Mouse (Mus musculus) thymus, adult 18-20 months (tissue): Measurements from ENCODE around the gene Bex4.
"Not testable (repeated sequence)": the region's sequence is repeated elsewhere in the genome, so short reads cannot be mapped to it uniquely, and the experiment has no call there.

Source experiments
- DNase-seq, 2 experiments: peaks; one replicate each; pipeline ENCODE4 v3.0.0; 2022; ENCODE audit warnings: mixed read lengths in 2 of 2

The Bex4 gene

DNA sequence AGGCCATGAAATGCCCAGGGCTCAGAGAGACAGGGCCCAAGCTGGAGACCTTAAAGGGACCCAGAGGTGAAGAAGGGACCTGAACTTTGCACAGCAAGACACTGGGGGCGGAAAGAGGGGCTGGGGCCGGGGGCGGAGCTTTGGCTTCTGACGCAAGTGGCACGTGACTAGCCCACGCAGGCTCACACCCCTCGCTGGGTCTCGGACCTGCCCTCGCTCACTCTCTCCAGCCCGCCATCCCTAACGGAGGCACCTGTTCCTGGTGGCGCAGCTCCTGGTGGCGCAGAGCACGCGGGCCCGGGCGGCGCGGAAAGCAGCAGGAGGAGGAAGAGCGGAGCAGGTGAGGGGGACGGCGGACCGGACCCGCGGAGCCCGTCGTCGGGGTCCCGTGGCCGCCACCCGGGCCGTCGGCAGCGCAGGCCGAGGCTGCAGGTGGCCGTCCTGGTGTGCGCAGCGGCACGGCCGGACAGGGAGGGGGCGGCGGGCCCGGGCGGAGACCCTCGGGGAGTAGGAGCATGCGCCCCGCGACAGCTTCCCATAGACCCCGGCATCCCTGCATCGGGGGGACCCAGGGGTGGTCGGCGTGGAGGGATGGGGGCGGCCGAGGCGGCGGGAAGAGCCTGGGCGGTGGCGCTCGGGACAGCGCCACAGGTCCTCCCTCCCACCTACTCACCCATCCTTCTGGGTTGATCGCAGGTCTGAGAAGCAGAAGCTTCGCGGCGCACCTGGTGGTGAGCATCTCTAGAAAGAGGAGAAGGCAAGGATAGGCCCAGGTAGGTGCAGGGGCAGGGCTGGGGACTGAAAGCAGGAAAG is at the start of gene Bex4:
Gene Bex4 (plus strand): TSS at position 170 of the 813 bp plus-strand sequence.
- not testable (repeated sequence) for DNase-seq

DNA sequence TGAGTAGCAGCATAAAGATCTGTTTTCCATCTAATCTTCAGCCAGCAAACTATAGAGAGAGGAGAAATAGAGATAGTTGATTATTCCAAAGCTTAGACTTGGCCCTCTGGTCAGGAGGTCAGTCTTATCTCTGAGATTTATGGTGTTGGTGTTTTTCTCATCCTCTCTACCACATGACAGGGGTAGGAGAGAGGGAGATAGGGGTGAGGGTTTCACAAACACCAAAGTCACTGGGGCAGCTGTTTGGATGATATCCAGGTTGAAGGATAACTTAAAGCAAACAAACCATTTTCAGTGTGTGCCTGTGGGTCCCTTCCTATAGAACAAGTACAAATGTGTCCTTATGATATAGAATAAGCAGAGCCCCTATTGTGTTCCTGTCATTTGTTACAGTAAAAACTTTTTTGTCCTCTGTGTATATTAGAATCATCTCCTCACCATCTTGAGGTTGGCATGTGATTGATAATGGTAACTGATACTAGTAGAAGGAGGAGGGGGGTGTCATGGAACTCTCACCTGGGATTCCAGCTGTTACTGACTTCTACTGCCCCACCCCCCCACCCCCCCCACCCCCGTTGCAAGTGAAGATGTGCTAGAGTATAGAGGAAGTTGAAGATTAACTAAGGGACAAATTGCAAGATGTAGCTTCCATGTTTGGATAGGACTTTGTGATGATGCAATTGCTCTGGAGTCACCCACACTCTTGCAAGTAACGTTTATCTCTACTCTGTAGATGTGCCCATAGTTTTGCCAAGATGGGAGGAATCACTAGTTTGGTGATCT is 46.1 kb upstream of the Bex4 start:
- DNase-seq = no peak

GRCm38 (mm10) chrX:136094421-136094820 is 44.4 kb upstream of the Bex4 start:
- DNase-seq = no peak

GRCm38 (mm10) chrX:136104046-136104723 is 34.6 kb upstream of the Bex4 start:
- DNase-seq = no peak

- DNase-seq = no peak
These were observed 34.1 kb upstream of the Bex4 start for GRCm38 (mm10) chrX:136104724-136105088.

- no peak for DNase-seq
These were observed 30.9 kb upstream of the Bex4 start for GRCm38 (mm10) chrX:136107942-136108341.

DNA sequence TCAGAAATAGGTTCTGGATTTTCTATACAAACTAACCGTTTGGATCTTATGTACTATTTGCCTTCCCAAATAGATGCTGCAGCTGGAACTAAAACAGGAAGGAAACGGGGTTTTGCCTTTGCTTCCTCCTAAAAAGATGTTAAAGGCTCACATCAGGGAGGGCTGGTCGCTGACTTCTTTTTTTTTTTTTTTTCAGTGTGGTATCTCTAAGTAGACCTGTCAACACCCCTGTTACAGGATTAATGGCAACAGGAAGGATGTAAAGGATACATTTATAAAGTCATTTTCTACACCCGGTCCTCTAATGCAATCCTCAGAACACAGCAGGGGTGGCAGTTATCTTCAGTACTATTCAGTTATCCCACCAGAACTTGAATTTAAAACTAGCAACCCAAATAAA is 23.8 kb upstream of the Bex4 start:
- DNase-seq = no peak

- DNase-seq = no peak
These were observed 23.3 kb upstream of the Bex4 start for GRCm38 (mm10) chrX:136115419-136115961.

DNA sequence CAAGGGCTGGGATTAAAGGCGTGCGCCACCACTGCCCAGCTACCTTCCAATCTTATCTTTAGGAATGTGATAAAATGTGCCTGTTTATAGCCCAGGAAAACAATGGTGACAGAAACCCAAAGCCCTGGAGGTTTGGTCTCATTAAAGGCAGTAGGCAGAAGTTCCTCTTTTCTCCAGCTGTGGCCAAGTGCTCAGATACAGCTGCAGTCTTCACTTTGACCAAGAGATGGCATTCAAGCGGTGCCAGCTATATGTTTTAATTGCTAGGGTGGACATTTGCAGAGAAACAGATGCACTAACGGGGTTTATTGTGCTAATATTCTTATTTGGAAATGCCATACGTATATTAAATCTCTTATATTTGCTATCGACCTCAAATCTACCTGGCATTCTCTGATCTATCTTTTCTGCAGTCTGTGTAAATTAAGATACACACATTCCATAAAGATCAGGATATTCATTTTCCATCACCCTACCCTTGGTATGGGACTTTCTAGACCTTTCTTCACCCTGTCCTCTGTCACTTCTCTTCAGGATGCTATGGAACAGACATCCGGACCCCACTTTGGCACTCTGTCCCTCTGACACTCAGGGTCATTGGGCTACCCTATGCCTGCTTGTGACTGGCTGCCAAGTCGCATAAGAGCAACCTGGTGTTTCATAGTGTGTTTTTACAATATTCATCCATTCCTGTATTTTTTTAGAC is 11.6 kb upstream of the Bex4 start:
- no peak for DNase-seq

DNA sequence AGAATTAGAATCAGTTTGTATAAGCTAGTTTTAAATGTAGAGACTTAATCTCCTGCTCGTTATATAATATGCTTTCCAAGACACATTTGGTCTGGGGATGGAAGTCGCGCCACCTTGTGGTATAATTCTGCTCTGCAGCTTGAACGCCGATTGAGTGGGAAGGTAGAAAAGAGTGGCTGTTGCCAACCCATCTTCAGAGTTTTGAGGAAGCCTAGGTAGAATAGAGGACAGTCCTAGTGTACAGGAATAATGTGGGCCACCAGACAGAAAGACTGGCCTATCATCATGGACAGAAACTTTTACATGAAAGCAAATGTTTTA is 11.1 kb upstream of the Bex4 start:
- no peak for DNase-seq

DNA sequence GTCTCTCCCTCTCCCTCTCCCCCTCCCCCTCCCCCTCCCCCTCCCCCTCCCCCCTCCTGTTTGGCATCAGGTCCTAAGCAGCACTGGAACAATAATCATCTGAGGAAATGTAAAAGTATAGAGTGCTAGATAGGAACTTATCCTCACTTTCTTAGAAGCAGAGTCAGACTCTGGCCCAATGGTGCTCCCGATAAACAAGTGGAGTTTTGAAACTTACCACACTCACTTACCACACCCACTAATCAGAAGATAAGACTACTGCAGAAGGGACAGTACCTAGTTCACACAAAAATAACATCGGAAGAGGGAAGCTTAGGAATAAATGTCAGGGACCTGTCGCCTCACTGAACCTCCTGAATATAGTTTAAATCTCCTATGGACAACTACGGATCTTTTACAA is 3.2 kb upstream of the Bex4 start:
- DNase-seq = no peak

DNA sequence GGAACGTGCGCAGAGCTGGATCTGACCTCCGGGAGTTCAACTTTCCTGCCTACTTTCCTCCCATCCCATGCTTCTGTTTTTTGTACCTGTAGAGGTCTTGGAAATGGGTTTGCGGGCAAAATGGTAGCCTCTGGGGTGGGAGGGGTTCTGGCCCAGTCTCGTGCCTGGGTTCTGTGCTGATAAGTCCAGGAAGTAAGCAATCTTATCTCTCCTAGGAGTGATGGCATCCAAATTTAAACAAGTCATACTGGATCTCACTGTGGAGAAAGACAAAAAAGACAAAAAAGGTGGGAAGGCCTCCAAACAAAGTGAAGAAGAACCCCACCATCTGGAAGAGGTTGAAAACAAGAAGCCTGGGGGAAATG is 826 bp downstream of the Bex4 start:
- DNase-seq = not testable (repeated sequence)

DNA sequence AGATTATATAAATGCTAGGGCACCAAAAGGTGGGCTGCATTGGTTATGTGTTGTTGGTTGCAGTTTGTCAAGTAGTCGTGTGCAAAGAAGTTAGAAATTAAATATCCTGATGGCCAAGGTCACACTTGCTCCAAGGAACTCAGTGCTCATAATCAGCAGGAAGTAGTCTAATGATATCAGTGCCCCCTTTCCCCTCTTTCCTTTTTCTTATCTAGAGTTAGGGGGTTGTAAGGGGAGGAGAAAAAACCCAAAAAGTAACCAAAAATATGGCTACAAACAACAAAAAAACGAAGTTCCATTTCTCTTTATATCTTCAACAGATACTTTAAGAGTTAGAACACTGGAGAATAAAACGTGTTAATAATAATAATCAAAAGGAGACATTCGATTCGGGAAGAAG is 2.6 kb downstream of the Bex4 start:
- DNase-seq = no peak

- no peak for DNase-seq
These were observed 4.9 kb downstream of the Bex4 start for GRCm38 (mm10) chrX:136143711-136144110.

GRCm38 (mm10) chrX:136144195-136144594 is 5.4 kb downstream of the Bex4 start:
- DNase-seq = no peak

GRCm38 (mm10) chrX:136170625-136171024 is 31.8 kb downstream of the Bex4 start:
- DNase-seq = no peak

DNA sequence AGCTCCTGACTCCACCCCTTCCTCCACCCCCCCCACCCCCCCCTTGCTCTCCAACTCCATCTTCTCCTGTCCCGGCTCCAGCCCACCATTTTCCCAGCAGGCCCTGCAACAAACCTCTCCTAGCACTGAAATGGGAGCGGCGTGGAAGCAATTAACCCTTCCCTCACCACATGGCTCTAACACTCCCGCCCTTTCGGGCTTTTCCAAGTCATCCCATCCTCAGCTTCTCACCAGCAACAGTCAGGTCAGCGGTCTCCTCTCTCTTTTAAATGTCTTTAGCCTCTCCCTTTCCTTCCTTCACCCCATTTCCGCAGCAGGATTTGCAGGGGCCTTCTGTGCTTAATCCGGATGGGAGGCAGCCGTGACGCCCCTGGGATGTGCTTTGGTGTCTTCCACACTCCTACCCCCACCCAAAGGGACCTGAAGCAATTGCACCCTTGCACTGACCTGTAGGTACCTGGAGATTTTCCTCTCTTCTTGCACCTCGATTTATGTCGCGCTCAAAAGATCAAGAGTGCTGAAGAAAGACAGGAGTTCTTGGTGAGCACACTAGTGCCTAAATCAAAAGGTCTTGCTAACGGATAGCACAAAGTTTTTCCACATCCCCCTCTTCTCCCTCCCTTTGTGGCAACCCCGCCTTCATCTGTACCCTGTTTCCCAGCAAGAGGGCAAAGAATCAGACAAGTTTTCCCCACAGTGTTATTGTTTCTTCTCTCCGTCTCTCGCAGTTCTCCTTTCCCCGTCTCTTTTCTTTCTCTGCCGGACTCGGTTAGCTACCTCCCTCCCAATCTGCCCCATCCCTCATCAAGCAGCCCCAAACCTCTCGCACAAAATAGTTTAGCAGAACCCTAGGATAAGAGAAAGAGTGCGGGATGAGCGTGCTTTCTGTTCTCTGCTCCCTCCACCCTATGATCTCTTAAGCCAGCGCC is 32.7 kb downstream of the Bex4 start:
- DNase-seq = no peak

DNA sequence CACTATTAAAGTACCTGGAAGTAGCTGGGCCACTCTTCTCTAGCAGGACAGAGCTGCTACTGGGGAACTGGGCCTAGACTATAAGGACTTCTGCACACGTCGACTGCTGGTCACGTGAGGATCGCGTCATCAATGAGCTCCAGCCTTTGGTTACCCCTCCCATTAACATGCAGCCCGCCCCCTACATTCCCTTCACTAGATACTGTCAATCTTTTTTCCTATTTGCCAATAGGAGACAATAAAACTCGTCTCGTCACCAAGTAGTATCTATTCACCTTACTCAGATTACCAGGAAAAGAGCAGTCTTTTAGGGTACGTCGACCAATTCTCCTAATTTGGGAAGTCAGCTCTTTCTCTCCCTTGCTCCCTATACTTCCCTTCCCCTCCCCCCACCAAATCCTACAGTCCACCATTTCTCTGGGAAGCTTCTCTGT is 33.3 kb downstream of the Bex4 start, which contains the start of gene Tceal8:
Gene Tceal8 (minus strand): TSS at position 225 of the 434 bp plus-strand sequence.
- peak in 1 of 2 experiments; percentile 8 for DNase-seq

- DNase-seq = no peak
These were observed 34.0 kb downstream of the Bex4 start for GRCm38 (mm10) chrX:136172786-136173185.

DNA sequence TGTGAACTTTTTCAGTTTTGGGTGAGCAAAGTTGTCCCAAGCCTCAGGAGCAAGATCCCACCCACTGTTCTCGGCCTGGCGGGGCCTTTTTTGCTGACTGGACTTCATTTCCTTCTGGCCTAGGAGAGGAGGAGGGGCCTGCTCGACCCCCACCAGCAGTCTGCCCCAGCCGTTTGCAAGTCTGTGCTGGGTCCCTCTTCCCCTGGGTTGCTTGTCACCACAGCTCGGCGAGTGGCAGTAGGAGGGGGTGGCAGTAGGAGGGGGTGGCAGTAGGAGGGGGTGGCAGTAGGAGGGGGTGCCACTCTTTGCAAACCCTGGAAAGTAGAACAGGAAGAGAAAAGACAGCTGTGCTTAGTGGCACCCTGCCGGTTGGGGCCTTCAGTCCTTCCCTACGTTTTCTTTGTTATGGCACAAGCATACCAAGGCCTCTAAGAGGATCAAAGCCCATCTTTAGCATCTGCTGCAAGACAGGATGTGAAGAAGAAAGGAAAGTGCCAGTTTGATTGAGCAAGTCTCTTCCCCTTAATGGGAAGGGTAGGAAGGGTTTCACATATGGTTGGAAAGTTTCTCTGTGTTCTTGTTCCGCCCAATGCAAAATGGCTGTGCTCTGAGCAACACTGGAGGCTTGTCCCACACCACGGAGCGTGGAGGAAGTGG is 42.2 kb downstream of the Bex4 start:
- peak in 1 of 2 experiments; percentile 12 for DNase-seq

- DNase-seq = no peak
These were observed 44.3 kb downstream of the Bex4 start for GRCm38 (mm10) chrX:136183107-136183506.
